Mouse (Mus musculus): ENCODE measurements around the gene Slc39a11. TPM values are rescaled to one million over a fixed set of nuclear protein-coding genes. Genes with fewer than 3 reads are reported as not detected.

Slc39a11 gene
- total and polyA plus RNA-seq, 2 experiments from 2014 or later = 40.4 to 62.5 TPM

DNA sequence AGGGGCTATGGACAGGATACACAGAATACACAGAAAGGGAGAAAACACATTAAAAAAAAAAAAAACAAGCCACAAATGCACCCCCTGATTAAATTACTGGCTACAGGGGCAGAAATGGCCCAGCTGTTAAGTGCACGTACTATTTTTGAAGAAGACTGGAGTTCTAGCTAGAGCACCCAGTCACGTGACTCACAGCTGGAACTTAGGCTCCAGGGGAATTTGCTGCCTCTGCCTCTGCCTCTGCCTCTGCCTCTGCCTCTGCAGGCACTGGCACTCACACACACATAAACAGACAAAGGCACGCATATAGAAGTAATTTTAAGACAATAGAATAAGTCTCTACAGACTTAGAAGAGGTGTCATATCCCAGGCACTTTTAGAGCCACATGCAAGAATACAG is 224.4 kb downstream of the Slc39a11 start:
- H3K4me2 ChIP-seq (ENCODE audit: low read depth, low read length, poor library complexity, severe bottlenecking) = no peak overlapping the region
- no peaks in the 10 kb centered on the region for H3K36me3 ChIP-seq (ENCODE audit: insufficient read depth, low read length)
- 67% methylated on average over 3 of the region's 3 CpGs for WGBS
- no peaks in the 10 kb centered on the region for H3K27me3 ChIP-seq (ENCODE audit: insufficient read depth, low read length)
- DNase-seq (ENCODE audit: low spot score) (no peak), ATAC-seq (ENCODE audit: low FRiP score) (no peak)
- H3K27ac ChIP-seq (ENCODE audit: low read depth, low read length) = no peak overlapping the region
- TF ChIP-seq CTCF (IDR thresholded peaks at IDR 0.05) = no peak
- peaks cover 4% of the 10 kb centered on the region for H3K4me1 ChIP-seq (ENCODE audit: insufficient read depth, low read length)
- no peak overlapping the region for H3K4me3 ChIP-seq (ENCODE audit: low read depth, low read length)
- no peaks in the 10 kb centered on the region for H3K9me3 ChIP-seq (ENCODE audit: low read length)
- H3K9ac ChIP-seq (replicated peaks; ENCODE audit: low read length, poor library complexity, severe bottlenecking) = no peak overlapping the region

DNA sequence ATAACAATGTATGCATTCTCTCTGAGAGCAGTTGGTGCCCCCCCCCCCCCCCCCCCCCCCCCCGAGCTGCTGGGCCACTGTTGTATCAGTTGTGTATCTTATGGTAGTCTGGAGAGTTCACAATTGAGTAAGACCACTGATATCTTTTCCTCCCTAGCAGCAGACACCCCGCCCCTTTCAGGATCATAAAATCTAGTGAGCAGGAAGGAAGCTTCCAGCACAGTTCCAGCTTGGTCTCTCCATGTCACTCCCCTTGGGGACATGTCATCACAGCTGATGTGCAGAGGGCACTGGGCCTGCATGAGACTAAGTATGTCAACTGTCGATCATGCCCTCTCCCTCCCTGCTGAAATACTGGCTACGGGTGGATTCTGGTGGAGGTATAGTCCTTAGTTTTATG is 225.1 kb downstream of the Slc39a11 start:
- ATAC-seq (ENCODE audit: low FRiP score) (no peak), DNase-seq (ENCODE audit: low spot score) (no peak)
- WGBS = 94% methylated on average over 3 of the region's 4 CpGs
- H3K36me3 ChIP-seq (ENCODE audit: insufficient read depth, low read length) = no peaks in the 10 kb centered on the region
- no peak overlapping the region for H3K27ac ChIP-seq (ENCODE audit: low read depth, low read length)
- no peaks in the 10 kb centered on the region for H3K27me3 ChIP-seq (ENCODE audit: insufficient read depth, low read length)
- peaks cover 4% of the 10 kb centered on the region for H3K4me1 ChIP-seq (ENCODE audit: insufficient read depth, low read length)
- H3K9me3 ChIP-seq (ENCODE audit: low read length) = no peaks in the 10 kb centered on the region
- no peak overlapping the region for H3K9ac ChIP-seq (replicated peaks; ENCODE audit: low read length, poor library complexity, severe bottlenecking)
- no peak overlapping the region for H3K4me3 ChIP-seq (ENCODE audit: low read depth, low read length)
- no peak overlapping the region for H3K4me2 ChIP-seq (ENCODE audit: low read depth, low read length, poor library complexity, severe bottlenecking)
- no peak for TF ChIP-seq CTCF (IDR thresholded peaks at IDR 0.05)

DNA sequence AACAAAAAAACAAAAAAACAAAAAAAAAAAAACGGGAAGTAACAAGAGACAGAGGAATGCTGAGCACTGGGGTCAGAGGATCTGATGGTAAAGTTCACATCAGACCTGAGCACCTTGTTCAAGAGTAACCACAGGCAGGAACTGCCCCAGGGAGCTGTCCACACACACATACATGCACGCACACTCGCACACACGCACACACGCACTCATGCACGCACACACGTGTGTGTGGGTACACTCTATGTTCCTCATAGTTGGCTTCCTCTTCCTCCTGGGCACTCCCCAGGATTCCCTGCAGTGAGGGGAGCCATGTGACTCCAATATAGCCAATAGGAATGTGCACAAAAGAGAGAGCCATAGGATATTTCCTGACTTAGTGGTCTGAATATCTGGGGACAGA is 227.3 kb downstream of the Slc39a11 start:
- no peak overlapping the region for H3K4me3 ChIP-seq (ENCODE audit: low read depth, low read length)
- 92% methylated on average over 7 of the region's 7 CpGs for WGBS
- H3K4me1 ChIP-seq (ENCODE audit: insufficient read depth, low read length) = peaks cover 4% of the 10 kb centered on the region
- ATAC-seq (ENCODE audit: low FRiP score) = no peak
- no peak for DNase-seq (ENCODE audit: low spot score)
- no peaks in the 10 kb centered on the region for H3K36me3 ChIP-seq (ENCODE audit: insufficient read depth, low read length)
- H3K27ac ChIP-seq (ENCODE audit: low read depth, low read length) = no peak overlapping the region
- H3K9me3 ChIP-seq (ENCODE audit: low read length) = no peaks in the 10 kb centered on the region
- H3K9ac ChIP-seq (replicated peaks; ENCODE audit: low read length, poor library complexity, severe bottlenecking) = no peak overlapping the region
- H3K27me3 ChIP-seq (ENCODE audit: insufficient read depth, low read length) = no peaks in the 10 kb centered on the region
- no peak for TF ChIP-seq CTCF (IDR thresholded peaks at IDR 0.05)
- H3K4me2 ChIP-seq (ENCODE audit: low read depth, low read length, poor library complexity, severe bottlenecking) = no peak overlapping the region

DNA sequence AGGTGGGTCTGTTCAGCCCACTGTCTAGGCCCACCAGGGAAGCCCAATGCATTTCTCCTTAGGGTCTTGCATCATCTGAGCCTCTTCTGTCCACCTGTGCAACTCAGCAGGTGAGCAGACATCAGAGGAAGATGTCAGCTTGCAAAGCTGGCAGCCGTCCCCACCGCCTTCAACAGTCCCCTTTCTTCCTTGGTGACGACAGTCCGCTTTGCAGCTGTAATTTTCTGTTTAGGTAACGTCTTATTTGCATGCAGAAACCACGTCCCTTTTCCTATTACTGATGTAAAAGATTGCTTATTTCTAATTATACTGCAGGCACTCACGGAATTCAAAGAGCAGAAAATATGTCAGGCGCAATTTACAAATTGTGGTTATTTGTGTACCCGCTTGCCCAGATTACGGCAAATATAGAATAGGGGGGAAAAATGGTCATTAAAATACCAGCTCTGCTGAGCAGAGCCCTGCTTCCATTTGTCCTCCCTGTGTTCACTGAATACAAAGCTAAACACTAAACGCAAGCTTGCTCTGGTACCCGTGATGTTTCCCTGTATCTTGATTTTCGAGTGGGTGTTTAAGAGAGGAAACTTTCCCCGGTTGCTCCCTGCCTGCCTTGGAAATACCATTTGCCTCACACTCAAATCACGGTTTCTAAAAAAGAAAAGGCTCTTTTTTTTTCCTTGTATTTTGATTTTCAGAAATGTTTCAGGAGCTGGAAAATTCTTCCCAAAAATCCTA is 230.8 kb downstream of the Slc39a11 start:
- no peaks in the 10 kb centered on the region for H3K36me3 ChIP-seq (ENCODE audit: insufficient read depth, low read length)
- no peak for DNase-seq (ENCODE audit: low spot score)
- H3K27ac ChIP-seq (ENCODE audit: low read depth, low read length) = 0 out of 2 replicates have a peak overlapping the region, but pooled peaks have one; percentile 32
- H3K4me3 ChIP-seq (ENCODE audit: low read depth, low read length) = no peak overlapping the region
- no peaks in the 10 kb centered on the region for H3K27me3 ChIP-seq (ENCODE audit: insufficient read depth, low read length)
- WGBS = 53% methylated on average over 15 of the region's 15 CpGs
- no peak for ATAC-seq (ENCODE audit: low FRiP score)
- no peaks in the 10 kb centered on the region for H3K9me3 ChIP-seq (ENCODE audit: low read length)
- H3K4me1 ChIP-seq (ENCODE audit: insufficient read depth, low read length) = no peaks in the 10 kb centered on the region
- no peak for TF ChIP-seq CTCF (IDR thresholded peaks at IDR 0.05)
- no peak overlapping the region for H3K9ac ChIP-seq (replicated peaks; ENCODE audit: low read length, poor library complexity, severe bottlenecking)
- H3K4me2 ChIP-seq (ENCODE audit: low read depth, low read length, poor library complexity, severe bottlenecking) = no peak overlapping the region

DNA sequence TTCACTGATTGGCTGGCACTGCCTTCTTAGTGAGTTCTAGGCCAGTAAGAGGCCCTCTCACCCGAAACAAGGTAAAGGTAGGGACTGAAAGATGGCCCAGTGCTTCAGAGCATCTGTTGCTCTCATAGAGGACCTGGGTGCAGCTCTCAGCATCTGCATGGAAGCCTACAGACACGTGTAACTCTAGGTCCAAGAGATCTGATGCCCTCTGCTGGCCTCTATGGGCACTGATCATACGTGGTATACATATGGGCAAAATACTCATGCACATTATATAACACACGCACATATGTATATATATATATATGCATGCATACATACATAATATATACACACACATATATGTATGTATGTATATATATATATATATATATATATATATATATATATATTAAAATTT is 231.9 kb downstream of the Slc39a11 start:
- H3K36me3 ChIP-seq (ENCODE audit: insufficient read depth, low read length) = no peaks in the 10 kb centered on the region
- H3K4me2 ChIP-seq (ENCODE audit: low read depth, low read length, poor library complexity, severe bottlenecking) = no peak overlapping the region
- DNase-seq (ENCODE audit: low spot score) = no peak
- H3K27me3 ChIP-seq (ENCODE audit: insufficient read depth, low read length) = no peaks in the 10 kb centered on the region
- peak; percentile 35 for TF ChIP-seq CTCF (IDR thresholded peaks at IDR 0.05)
- WGBS = 93% methylated on average over 4 of the region's 4 CpGs
- no peaks in the 10 kb centered on the region for H3K4me1 ChIP-seq (ENCODE audit: insufficient read depth, low read length)
- H3K4me3 ChIP-seq (ENCODE audit: low read depth, low read length) = no peak overlapping the region
- H3K27ac ChIP-seq (ENCODE audit: low read depth, low read length) = no peak overlapping the region
- no peaks in the 10 kb centered on the region for H3K9me3 ChIP-seq (ENCODE audit: low read length)
- ATAC-seq (ENCODE audit: low FRiP score) = no peak
- no peak overlapping the region for H3K9ac ChIP-seq (replicated peaks; ENCODE audit: low read length, poor library complexity, severe bottlenecking)

DNA sequence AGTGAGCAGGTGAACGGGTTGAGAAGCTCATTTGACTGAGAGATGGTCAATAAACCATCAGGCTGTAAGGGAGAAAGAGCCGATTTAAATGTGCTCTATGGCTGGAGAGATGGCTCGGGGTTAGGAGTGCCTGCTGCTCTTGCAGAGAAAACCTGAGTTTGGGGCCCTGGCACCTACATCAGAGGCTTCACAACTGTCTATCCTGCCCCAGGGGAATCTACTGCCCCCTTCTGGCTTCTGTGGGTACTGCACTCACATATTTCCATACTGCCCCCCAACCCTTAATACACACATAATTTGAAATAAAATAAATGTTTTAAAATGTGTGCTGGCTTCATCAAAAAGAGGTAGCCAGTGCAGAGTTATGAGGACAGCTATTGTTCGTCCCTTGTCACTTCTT is 237.3 kb downstream of the Slc39a11 start:
- no peak overlapping the region for H3K9ac ChIP-seq (replicated peaks; ENCODE audit: low read length, poor library complexity, severe bottlenecking)
- H3K9me3 ChIP-seq (ENCODE audit: low read length) = no peaks in the 10 kb centered on the region
- ATAC-seq (ENCODE audit: low FRiP score) (no peak), DNase-seq (ENCODE audit: low spot score) (no peak)
- H3K4me2 ChIP-seq (ENCODE audit: low read depth, low read length, poor library complexity, severe bottlenecking) = no peak overlapping the region
- peak; percentile 63 for TF ChIP-seq CTCF (IDR thresholded peaks at IDR 0.05)
- H3K27ac ChIP-seq (ENCODE audit: low read depth, low read length) = no peak overlapping the region
- H3K4me3 ChIP-seq (ENCODE audit: low read depth, low read length) = no peak overlapping the region
- no peaks in the 10 kb centered on the region for H3K36me3 ChIP-seq (ENCODE audit: insufficient read depth, low read length)
- no peaks in the 10 kb centered on the region for H3K27me3 ChIP-seq (ENCODE audit: insufficient read depth, low read length)
- WGBS = 90% methylated on average over 4 of the region's 4 CpGs
- no peaks in the 10 kb centered on the region for H3K4me1 ChIP-seq (ENCODE audit: insufficient read depth, low read length)

All from midbrain, postnatal 0 days (tissue).